In genomic region chr9:22164711-22165668, GRCm38 (mm10) we compare ENCODE assay signal across 8 mouse cellular contexts. TPM values are rescaled to one million over a fixed set of nuclear protein-coding genes. Genes with fewer than 3 reads are reported as not detected.
DNase-seq lines count a peak whose midpoint lies in the region; ATAC-seq and TF ChIP-seq lines count a peak whose summit lies in the region.

No protein-coding gene starts in this region.

- TF ChIP-seq CTCF in testis, adult 2 months (IDR thresholded peaks at IDR 0.05; ENCODE audit: control insufficient read depth, insufficient read depth, insufficient replicate concordance, low read depth, low read length), result no peak
- TF ChIP-seq CTCF in cortical plate, adult 2 months (IDR thresholded peaks at IDR 0.05; ENCODE audit: extremely low read depth, insufficient read depth, low read length), result no peak
- TF ChIP-seq CTCF in kidney, postnatal 0 days (IDR thresholded peaks at IDR 0.05; ENCODE audit: low read depth), result no peak

- no peaks in the 10 kb centered on the region for H3K36me3 ChIP-seq in testis, adult 2 months (ENCODE audit: control insufficient read depth, insufficient read depth, low read length)
- no peaks in the 10 kb centered on the region for H3K36me3 ChIP-seq in kidney, postnatal 0 days (ENCODE audit: insufficient read depth, low read length)
- no peaks in the 10 kb centered on the region for H3K36me3 ChIP-seq in liver, embryonic 15.5 days (replicated peaks)
- no peaks in the 10 kb centered on the region for H3K36me3 ChIP-seq in neural tube, embryonic 12.5 days

- H3K4me2 ChIP-seq in kidney, postnatal 0 days (ENCODE audit: low read length), result peak overlapping the region; percentile 83
- peak overlapping the region; percentile 81 for H3K4me2 ChIP-seq in liver, embryonic 15.5 days
- peak overlapping the region; percentile 75 for H3K4me2 ChIP-seq in neural tube, embryonic 12.5 days (replicated peaks)

- no peaks in the 10 kb centered on the region for H3K9me3 ChIP-seq in kidney, postnatal 0 days (replicated peaks; ENCODE audit: low read length)
- peaks cover 6% of the 10 kb centered on the region for H3K9me3 ChIP-seq in liver, embryonic 15.5 days (replicated peaks)
- peaks cover 4% of the 10 kb centered on the region; the same call in 1 of the 2 replicates for H3K9me3 ChIP-seq in neural tube, embryonic 12.5 days

- H3K27me3 ChIP-seq in testis, adult 2 months (ENCODE audit: control insufficient read depth, insufficient read depth, low read length), result no peaks in the 10 kb centered on the region
- H3K27me3 ChIP-seq in kidney, postnatal 0 days (ENCODE audit: insufficient read depth, low read length), result no peaks in the 10 kb centered on the region
- peaks cover 31% of the 10 kb centered on the region for H3K27me3 ChIP-seq in liver, embryonic 15.5 days
- no peaks in the 10 kb centered on the region for H3K27me3 ChIP-seq in neural tube, embryonic 12.5 days (replicated peaks)

- 3% methylated on average over 53 of the region's 54 CpGs for WGBS in kidney, postnatal 0 days
- 2% methylated on average over 53 of the region's 54 CpGs for WGBS in liver, embryonic 15.5 days (ENCODE audit: insufficient replicate concordance)
- 3% methylated on average over 53 of the region's 54 CpGs for WGBS in neural tube, embryonic 12.5 days

- H3K4me1 ChIP-seq in testis, adult 2 months (ENCODE audit: control insufficient read depth, insufficient read depth, low read length), result peaks cover 4% of the 10 kb centered on the region
- peaks cover 2% of the 10 kb centered on the region; the same call in 1 of the 2 replicates for H3K4me1 ChIP-seq in cortical plate, adult 2 months (ENCODE audit: control insufficient read depth, insufficient read depth, low read length)
- H3K4me1 ChIP-seq in kidney, postnatal 0 days (replicated peaks; ENCODE audit: insufficient read depth, low read length), result no peaks in the 10 kb centered on the region
- peaks cover 11% of the 10 kb centered on the region for H3K4me1 ChIP-seq in liver, embryonic 15.5 days (replicated peaks)
- no peaks in the 10 kb centered on the region for H3K4me1 ChIP-seq in neural tube, embryonic 12.5 days

- no peak for TF ChIP-seq POLR2A in testis, adult 2 months (IDR thresholded peaks at IDR 0.05; ENCODE audit: control insufficient read depth, low read depth, low read length)
- peak; percentile 76 for TF ChIP-seq POLR2A in cortical plate, adult 2 months (IDR thresholded peaks at IDR 0.05; ENCODE audit: extremely low read depth, insufficient read depth, low read length)

- H3K27ac ChIP-seq in testis, adult 2 months (ENCODE audit: control insufficient read depth, insufficient read depth, low read depth, low read length), result no peak overlapping the region
- 0 out of 2 replicates have a peak overlapping the region, but pooled peaks have one; percentile 37 for H3K27ac ChIP-seq in cortical plate, adult 2 months (ENCODE audit: insufficient read depth, low read length)
- no peak overlapping the region for H3K27ac ChIP-seq in kidney, postnatal 0 days
- H3K27ac ChIP-seq in liver, embryonic 15.5 days (replicated peaks), result no peak overlapping the region
- H3K27ac ChIP-seq in neural tube, embryonic 12.5 days, result no peak overlapping the region

- peak; percentile 62 for ATAC-seq in kidney, postnatal 0 days (replicated peaks; ENCODE audit: low FRiP score, low read depth)
- no peak for ATAC-seq in liver, embryonic 15.5 days (ENCODE audit: insufficient read depth)
- ATAC-seq in neural tube, embryonic 12.5 days (ENCODE audit: low FRiP score, low read depth), result peak; percentile 86

- peak overlapping the region; percentile 55 for H3K9ac ChIP-seq in kidney, postnatal 0 days (ENCODE audit: low read depth, low read length)
- H3K9ac ChIP-seq in liver, embryonic 15.5 days, result peak overlapping the region; percentile 43
- peak overlapping the region; percentile 64 for H3K9ac ChIP-seq in neural tube, embryonic 12.5 days

- peak overlapping the region; percentile 85 for H3K4me3 ChIP-seq in testis, adult 2 months (ENCODE audit: control insufficient read depth, low read depth, low read length)
- peak overlapping the region; percentile 49 for H3K4me3 ChIP-seq in cortical plate, adult 2 months (ENCODE audit: insufficient read depth, low read length)
- H3K4me3 ChIP-seq in kidney, postnatal 0 days (replicated peaks; ENCODE audit: low read depth, low read length), result peak overlapping the region; percentile 51
- peak overlapping the region; percentile 58 for H3K4me3 ChIP-seq in liver, embryonic 15.5 days (replicated peaks)
- peak overlapping the region; percentile 51 for H3K4me3 ChIP-seq in neural tube, embryonic 12.5 days

- DNase-seq in testis, postnatal 14 days (ENCODE audit: low spot score), result no peak
- peak; percentile 7 for DNase-seq in heart, adult 8-10 months (ENCODE audit: low spot score)
- peak; percentile 59 for DNase-seq in kidney, postnatal 0 days (ENCODE audit: low spot score)
- peak; percentile 66 for DNase-seq in yolk sac, embryonic 10.5 days (ENCODE audit: low spot score)

RNA-seq across cellular contexts. Expression of gene Pigyl, which starts 8.3 kb away (rescaled TPM):
- 64.8 and 73.5 TPM in 2 replicates for polyA plus RNA-seq in testis, adult 2 months (2012; rRNA removed)
- 89.9 and 97.3 TPM in 2 replicates for polyA plus RNA-seq in cortical plate, adult 2 months (2012; rRNA removed)
- 10 to 100 TPM; 48.6 to 53.6 (median 50.1) TPM for total RNA-seq in heart, adult 8-10 months (2022)
- polyA plus RNA-seq in kidney, postnatal 0 days (2015; fragmentation: Nextera tagmentation; extraction: Ambion mirVana), result 102 and 111 TPM in 2 replicates
- polyA plus RNA-seq in liver, embryonic 15.5 days (2015; fragmentation: Nextera tagmentation; extraction: Ambion mirVana), result 29.4 and 35.6 TPM in 2 replicates
- 63.2 and 68.4 TPM in 2 replicates for polyA plus RNA-seq in neural tube, embryonic 12.5 days (2016; fragmentation: Nextera tagmentation; extraction: Ambion mirVana)

RNA-seq across cellular contexts. Expression of gene Zfp872, which starts 22.9 kb away (rescaled TPM):
- 0.05 and 0.16 TPM in 2 replicates for polyA plus RNA-seq in testis, adult 2 months (2012; rRNA removed)
- polyA plus RNA-seq in cortical plate, adult 2 months (2012; rRNA removed), result 0.04 and 0.08 TPM in 2 replicates
- total RNA-seq in heart, adult 8-10 months (2022), result under 1 TPM in 3 of 4 experiments, not detected in 1; 0.09 to 0.16 (median 0.16) TPM
- polyA plus RNA-seq in kidney, postnatal 0 days (2015; fragmentation: Nextera tagmentation; extraction: Ambion mirVana), result 0.11 and 0.18 TPM in 2 replicates
- 0.02 and 0.03 TPM in 2 replicates for polyA plus RNA-seq in liver, embryonic 15.5 days (2015; fragmentation: Nextera tagmentation; extraction: Ambion mirVana)
- 0.13 and 0.33 TPM in 2 replicates for polyA plus RNA-seq in neural tube, embryonic 12.5 days (2016; fragmentation: Nextera tagmentation; extraction: Ambion mirVana)

RNA-seq across cellular contexts. Expression of gene Acp5, which starts 29.5 kb away (rescaled TPM):
- 8.2 and 10.7 TPM in 2 replicates for polyA plus RNA-seq in testis, adult 2 months (2012; rRNA removed)
- polyA plus RNA-seq in cortical plate, adult 2 months (2012; rRNA removed), result 0.71 and 0.76 TPM in 2 replicates
- 1 to 10 TPM in 3 of 4 experiments, under 1 TPM in 1; 0.98 to 1.6 (median 1.2) TPM for total RNA-seq in heart, adult 8-10 months (2022)
- polyA plus RNA-seq in kidney, postnatal 0 days (2015; fragmentation: Nextera tagmentation; extraction: Ambion mirVana), result 6.2 and 6.3 TPM in 2 replicates
- polyA plus RNA-seq in liver, embryonic 15.5 days (2015; fragmentation: Nextera tagmentation; extraction: Ambion mirVana), result 221 and 246 TPM in 2 replicates
- 5.2 and 5.8 TPM in 2 replicates for polyA plus RNA-seq in neural tube, embryonic 12.5 days (2016; fragmentation: Nextera tagmentation; extraction: Ambion mirVana)

RNA-seq across cellular contexts. Expression of gene Elof1, which starts 48.0 kb away (rescaled TPM):
- polyA plus RNA-seq in testis, adult 2 months (2012; rRNA removed), result 1,299 and 1,403 TPM in 2 replicates
- polyA plus RNA-seq in cortical plate, adult 2 months (2012; rRNA removed), result 122 and 131 TPM in 2 replicates
- total RNA-seq in heart, adult 8-10 months (2022), result 10 to 100 TPM; 34.9 to 42.6 (median 39.3) TPM
- 160 and 172 TPM in 2 replicates for polyA plus RNA-seq in kidney, postnatal 0 days (2015; fragmentation: Nextera tagmentation; extraction: Ambion mirVana)
- 88.8 and 89.4 TPM in 2 replicates for polyA plus RNA-seq in liver, embryonic 15.5 days (2015; fragmentation: Nextera tagmentation; extraction: Ambion mirVana)
- 171 and 172 TPM in 2 replicates for polyA plus RNA-seq in neural tube, embryonic 12.5 days (2016; fragmentation: Nextera tagmentation; extraction: Ambion mirVana)

Comparison
In these comparisons a context has a peak if more than half of its experiments do, and no peak if none do; other contexts are left out.
1. RNA of gene Acp5, which starts 29.5 kb away (polyA plus RNA-seq): 221 to 246 TPM in liver, embryonic 15.5 days; 8.2 to 10.7 TPM in testis, adult 2 months, 6.2 to 6.3 TPM in kidney, postnatal 0 days, 5.2 to 5.8 TPM in neural tube, embryonic 12.5 days and 0.71 to 0.76 TPM in cortical plate, adult 2 months; every median in the first group is over 10 times any median in the second.
2. Peak in every context shown above with its lines, with median percentiles within 50 percentile points of each other: H3K4me3 ChIP-seq, H3K4me2 ChIP-seq and H3K9ac ChIP-seq.